Mouse (Mus musculus): ENCODE data around the gene Map3k21. TPM values are rescaled to one million over a fixed set of nuclear protein-coding genes. Genes with fewer than 3 reads are reported as not detected.
A peak's percentile ranks its signal among the peaks of the same experiment; 100 is the strongest.

Map3k21 gene
- polyA plus RNA-seq, 1 experiment = 0.24 TPM

DNA sequence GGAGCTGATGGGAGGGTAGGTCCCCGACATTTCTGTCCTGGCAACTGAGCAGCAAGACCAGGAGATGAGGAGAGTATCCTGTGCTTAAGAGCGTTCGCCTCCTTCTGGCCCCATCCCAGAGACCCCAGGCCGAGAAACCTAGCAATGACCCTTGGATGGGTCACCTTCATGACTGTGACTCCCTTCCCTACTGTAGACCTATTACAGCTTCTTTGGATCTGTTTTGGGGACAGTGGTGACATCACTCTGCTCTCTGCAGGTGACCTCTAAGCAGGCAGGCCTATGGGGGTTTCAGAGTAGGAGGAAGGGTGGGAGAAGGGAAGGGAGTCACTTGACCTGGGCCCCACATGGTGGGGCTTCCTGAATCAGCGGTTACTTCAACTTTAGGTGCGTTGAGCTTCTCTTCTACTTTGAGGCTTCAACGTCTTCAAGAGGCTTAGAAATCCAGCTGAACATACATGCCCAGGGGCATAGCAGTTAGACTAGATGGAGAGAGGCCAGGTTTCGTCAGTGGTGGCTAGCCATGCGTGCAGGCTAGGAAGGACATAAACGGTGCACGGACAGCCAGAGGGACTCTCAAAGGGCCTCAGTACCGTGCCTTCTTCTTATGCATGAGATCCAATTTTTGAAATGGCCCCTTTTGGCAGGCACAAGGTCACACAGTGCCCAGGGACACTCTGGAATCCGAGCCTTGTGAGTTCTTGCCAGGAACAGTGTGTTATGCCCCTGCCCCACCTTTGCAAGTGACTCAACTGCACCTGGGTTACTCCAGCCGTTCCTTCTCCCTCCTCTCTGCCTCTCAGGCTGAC, 86.0 kb downstream of the Map3k21 start:
- no peaks in the 10 kb centered on the region for H3K36me3 ChIP-seq (ENCODE audit: control insufficient read depth, insufficient read depth, low read length, poor library complexity, severe bottlenecking)
- peak overlapping the region; percentile 23 for H3K27ac ChIP-seq (ENCODE audit: insufficient read depth, low read length)
- TF ChIP-seq POLR2A (IDR thresholded peaks at IDR 0.05; ENCODE audit: insufficient read depth, low read length) (no peak), CTCF (IDR thresholded peaks at IDR 0.05; ENCODE audit: low read depth, low read length) (no peak), EP300 (IDR thresholded peaks at IDR 0.05; ENCODE audit: insufficient read depth, low read depth, low read length) (no peak)
- no peaks in the 10 kb centered on the region for H3K9me3 ChIP-seq (replicated peaks; ENCODE audit: control insufficient read depth, insufficient read depth, low read length, poor library complexity, severe bottlenecking)
- H3K9ac ChIP-seq (ENCODE audit: low read depth, poor library complexity, severe bottlenecking) = peak overlapping the region; percentile 77
- peaks cover 10% of the 10 kb centered on the region for H3K4me1 ChIP-seq (ENCODE audit: control insufficient read depth, insufficient read depth, low read length)
- H3K4me3 ChIP-seq (ENCODE audit: low read depth, low read length) = peak overlapping the region; percentile 92
- no peaks in the 10 kb centered on the region for H3K27me3 ChIP-seq (ENCODE audit: control insufficient read depth, insufficient read depth, low read length, poor library complexity, severe bottlenecking)

DNA sequence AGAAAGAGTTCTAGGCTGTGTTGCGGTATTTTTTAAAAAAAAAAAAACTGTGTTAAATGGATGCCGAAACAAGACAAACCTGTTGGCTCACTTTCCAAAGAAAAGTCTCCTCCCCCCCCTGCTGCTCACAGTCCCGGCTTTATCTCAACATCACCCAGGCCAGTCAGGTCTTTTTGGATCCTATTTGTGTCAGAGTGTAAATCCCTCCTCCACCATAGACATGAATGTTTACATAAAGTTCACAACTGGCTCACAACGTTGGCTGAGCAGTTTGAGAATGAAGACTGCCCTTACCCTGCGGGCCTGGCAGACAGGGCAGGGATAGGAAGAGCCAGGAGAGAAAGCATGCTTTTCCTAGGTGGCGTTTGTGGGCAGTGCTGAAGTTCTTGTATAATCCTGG, 86.7 kb downstream of the Map3k21 start:
- H3K9me3 ChIP-seq (replicated peaks; ENCODE audit: control insufficient read depth, insufficient read depth, low read length, poor library complexity, severe bottlenecking) = no peaks in the 10 kb centered on the region
- H3K27me3 ChIP-seq (ENCODE audit: control insufficient read depth, insufficient read depth, low read length, poor library complexity, severe bottlenecking) = no peaks in the 10 kb centered on the region
- peak overlapping the region; percentile 66 for H3K4me3 ChIP-seq (ENCODE audit: low read depth, low read length)
- no peak overlapping the region for H3K27ac ChIP-seq (ENCODE audit: insufficient read depth, low read length)
- H3K9ac ChIP-seq (ENCODE audit: low read depth, poor library complexity, severe bottlenecking) = peak overlapping the region; percentile 77
- H3K4me1 ChIP-seq (ENCODE audit: control insufficient read depth, insufficient read depth, low read length) = peaks cover 10% of the 10 kb centered on the region
- no peak for TF ChIP-seq POLR2A (IDR thresholded peaks at IDR 0.05; ENCODE audit: insufficient read depth, low read length)
- TF ChIP-seq CTCF (IDR thresholded peaks at IDR 0.05; ENCODE audit: low read depth, low read length) = no peak
- TF ChIP-seq EP300 (IDR thresholded peaks at IDR 0.05; ENCODE audit: insufficient read depth, low read depth, low read length) = no peak
- H3K36me3 ChIP-seq (ENCODE audit: control insufficient read depth, insufficient read depth, low read length, poor library complexity, severe bottlenecking) = no peaks in the 10 kb centered on the region

Other genes starting within 250 kb of the Map3k21 start
- 3.3 and 5.0 TPM in 2 replicates for gene Map10, start 240.6 kb upstream of the Map3k21 start, polyA plus RNA-seq (2011; ENCODE audit: insufficient read depth, insufficient read length, low read depth, missing spikeins)
- 14.4 and 15.8 TPM in 2 replicates for gene Ntpcr, start 180.5 kb upstream of the Map3k21 start, polyA plus RNA-seq (2011; ENCODE audit: insufficient read depth, insufficient read length, low read depth, missing spikeins)
- gene Pcnx2, start 12.1 kb upstream of the Map3k21 start, polyA plus RNA-seq (2011; ENCODE audit: insufficient read depth, insufficient read length, low read depth, missing spikeins) = 0.45 and 0.68 TPM in 2 replicates
- gene Kcnk1, start 84.7 kb downstream of the Map3k21 start, polyA plus RNA-seq (2011; ENCODE audit: insufficient read depth, insufficient read length, low read depth, missing spikeins) = 38.8 and 40.0 TPM in 2 replicates

All from ES-Bruce4 (cell line).